Mouse (Mus musculus) MEL (cell line): ENCODE results near the gene Ankrd33b.

ENCODE experiments used
- CTCF ChIP-seq, 3 experiments: IDR thresholded peaks in 2 of 3; conservative IDR thresholded peaks in 1 of 3; 2 replicates each; pipeline ENCODE4 v1.5.1; 2011 to 2012; ENCODE audit warnings: low read length in 3 of 3, low read depth in 2 of 3, mild to moderate bottlenecking in 2 of 3, improper control_type of control experiment in 1 of 3, inconsistent platforms in 1 of 3, mixed read lengths in 1 of 3, moderate library complexity in 1 of 3; ENCODE audit not compliant: control insufficient read depth in 1 of 3, insufficient read depth in 1 of 3, poor library complexity in 1 of 3, severe bottlenecking in 1 of 3
- HCFC1 ChIP-seq: IDR thresholded peaks from 2 replicates; pipeline ENCODE4 v1.6.1; 2012; ENCODE audit warnings: low read depth, mild to moderate bottlenecking, inconsistent platforms, low read length, improper control_type of control experiment, moderate library complexity
- MAZ ChIP-seq: IDR thresholded peaks from 2 replicates; pipeline ENCODE4 v1.6.1; 2012; ENCODE audit warnings: low read depth, mild to moderate bottlenecking, inconsistent platforms, low read length, improper control_type of control experiment
- MEF2A ChIP-seq: IDR thresholded peaks from 2 replicates; pipeline ENCODE4 v1.6.1; 2014; ENCODE audit warnings: low read depth, mild to moderate bottlenecking, inconsistent platforms, low read length, improper control_type of control experiment; ENCODE audit not compliant: poor library complexity, insufficient replicate concordance, severe bottlenecking; ENCODE audit errors: extremely low read depth
- MYC ChIP-seq: IDR thresholded peaks from 2 replicates; pipeline ENCODE4 v1.6.1; 2011; ENCODE audit warnings: low read depth, mild to moderate bottlenecking, low read length, improper control_type of control experiment, moderate library complexity
- NRF1 ChIP-seq: IDR thresholded peaks from 2 replicates; pipeline ENCODE4 v1.6.1; 2014; ENCODE audit warnings: low read depth, mild to moderate bottlenecking, inconsistent platforms, low read length, improper control_type of control experiment, moderate library complexity; ENCODE audit not compliant: poor library complexity, insufficient read depth, severe bottlenecking
- POLR2A ChIP-seq, 2 experiments: IDR thresholded peaks; 2 replicates each; pipeline ENCODE4 v1.6.1; 2011 to 2012; ENCODE audit warnings: low read length in 2 of 2, mild to moderate bottlenecking in 2 of 2, control low read depth in 1 of 2, improper control_type of control experiment in 1 of 2, low read depth in 1 of 2, moderate library complexity in 1 of 2; ENCODE audit not compliant: control insufficient read depth in 1 of 2, insufficient read depth in 1 of 2, poor library complexity in 1 of 2
- RAD21 ChIP-seq: IDR thresholded peaks from 2 replicates; pipeline ENCODE4 v1.6.1; 2011; ENCODE audit warnings: mild to moderate bottlenecking, low read depth, low read length, improper control_type of control experiment
- RCOR1 ChIP-seq: IDR thresholded peaks from 2 replicates; pipeline ENCODE4 v1.6.1; 2012; ENCODE audit warnings: low read depth, mild to moderate bottlenecking, inconsistent platforms, low read length, improper control_type of control experiment
- SMC3 ChIP-seq: IDR thresholded peaks from 2 replicates; pipeline ENCODE4 v1.6.1; 2011; ENCODE audit warnings: low read depth, low read length, improper control_type of control experiment
- TAL1 ChIP-seq: IDR thresholded peaks from 2 replicates; pipeline ENCODE4 v1.6.1; 2012; ENCODE audit warnings: mild to moderate bottlenecking, inconsistent platforms, low read length, moderate library complexity, mixed read lengths
- TCF12 ChIP-seq: IDR thresholded peaks from 2 replicates; pipeline ENCODE4 v1.6.1; 2014; ENCODE audit warnings: low read depth, mild to moderate bottlenecking, inconsistent platforms, low read length, improper control_type of control experiment, moderate library complexity
- ZNF384 ChIP-seq: IDR thresholded peaks from 2 replicates; pipeline ENCODE4 v1.6.1; 2012; ENCODE audit warnings: low read depth, mild to moderate bottlenecking, inconsistent platforms, low read length, improper control_type of control experiment

DNA sequence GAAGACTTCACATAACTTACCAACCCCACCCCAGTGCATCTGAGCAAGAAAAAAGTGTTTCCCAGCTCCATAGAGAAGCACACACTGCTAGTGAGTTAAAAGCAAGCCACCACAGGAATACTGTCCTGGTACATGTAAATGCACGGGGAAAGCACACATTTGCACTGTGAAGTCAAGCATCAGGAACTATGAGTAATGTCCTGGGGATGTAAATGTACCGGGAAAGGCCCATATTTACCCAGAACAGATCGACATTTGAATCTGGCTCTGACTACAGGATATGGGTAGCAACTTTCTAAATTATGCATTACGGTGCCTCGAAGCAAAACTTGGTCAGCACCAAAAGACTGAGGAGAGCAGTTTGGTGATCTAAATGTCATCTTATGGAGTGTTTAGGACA, 18.5 kb downstream of the Ankrd33b start:
- TF ChIP-seq POLR2A (IDR thresholded peaks at IDR 0.05; ENCODE audit: control insufficient read depth in 1 of 2, insufficient read depth in 1 of 2, low read depth in 1 of 2, low read length in 2 of 2, poor library complexity in 1 of 2) = no peak
- TF ChIP-seq CTCF (IDR thresholded peaks at IDR 0.05 in 2 of 3, conservative IDR thresholded peaks at IDR 0.05 in 1 of 3; ENCODE audit: control insufficient read depth in 1 of 3, insufficient read depth in 1 of 3, low read depth in 2 of 3, low read length in 3 of 3, poor library complexity in 1 of 3, severe bottlenecking in 1 of 3) = no peak
- TF ChIP-seq HCFC1 = no peak
- no peak for TF ChIP-seq MYC
- no peak for TF ChIP-seq RAD21
- TF ChIP-seq TAL1 = no peak
- no peak for TF ChIP-seq MEF2A
- TF ChIP-seq SMC3 = no peak
- no peak for TF ChIP-seq ZNF384
- TF ChIP-seq TCF12 = no peak
- no peak for TF ChIP-seq RCOR1
- TF ChIP-seq NRF1 = no peak
- TF ChIP-seq MAZ = no peak
